Mouse (Mus musculus) macrophage (primary cell): ENCODE measurements around the gene Gm49320. TPM values are rescaled to one million over a fixed set of nuclear protein-coding genes. Genes with fewer than 3 reads are reported as not detected.
A peak's percentile ranks its signal among the peaks of the same experiment; 100 is the strongest.

Source experiments
- H3K27ac ChIP-seq: fragments of 350-480 bp; formaldehyde crosslinking; 2 replicates; pipeline ENCODE4 v1.9.0; 2021
- H3K36me3 ChIP-seq: fragments of 350-480 bp; formaldehyde crosslinking; 2 replicates; pipeline ENCODE4 v1.9.0; 2021; ENCODE audit errors: inconsistent target
- H3K4me3 ChIP-seq: fragments of 350-480 bp; formaldehyde crosslinking; 2 replicates; pipeline ENCODE4 v1.9.0; 2021; ENCODE audit errors: inconsistent target
- H3K79me2 ChIP-seq: fragments of 350-480 bp; formaldehyde crosslinking; 2 replicates; pipeline ENCODE4 v1.9.0; 2021; ENCODE audit errors: inconsistent target
- WGBS: methylation state at CpG from one replicate; pipeline ENCODE4 v1.1.7; 2026; ENCODE audit warnings: inconsistent platforms; ENCODE audit not compliant: missing documents; 5-methylcytosine and 5-hydroxymethylcytosine counted together
- polyA plus RNA-seq: library from polyadenylated mRNA; stranded (reverse); fragments of 250-400 nt; gene quantifications from 3 replicates; pipeline ENCODE4 v1.2.4, GENCODE M21; 2018; ENCODE audit warnings: inconsistent platforms

The Gm49320 gene
- polyA plus RNA-seq, 1 experiment from 2014 or later = 0.22 TPM

DNA sequence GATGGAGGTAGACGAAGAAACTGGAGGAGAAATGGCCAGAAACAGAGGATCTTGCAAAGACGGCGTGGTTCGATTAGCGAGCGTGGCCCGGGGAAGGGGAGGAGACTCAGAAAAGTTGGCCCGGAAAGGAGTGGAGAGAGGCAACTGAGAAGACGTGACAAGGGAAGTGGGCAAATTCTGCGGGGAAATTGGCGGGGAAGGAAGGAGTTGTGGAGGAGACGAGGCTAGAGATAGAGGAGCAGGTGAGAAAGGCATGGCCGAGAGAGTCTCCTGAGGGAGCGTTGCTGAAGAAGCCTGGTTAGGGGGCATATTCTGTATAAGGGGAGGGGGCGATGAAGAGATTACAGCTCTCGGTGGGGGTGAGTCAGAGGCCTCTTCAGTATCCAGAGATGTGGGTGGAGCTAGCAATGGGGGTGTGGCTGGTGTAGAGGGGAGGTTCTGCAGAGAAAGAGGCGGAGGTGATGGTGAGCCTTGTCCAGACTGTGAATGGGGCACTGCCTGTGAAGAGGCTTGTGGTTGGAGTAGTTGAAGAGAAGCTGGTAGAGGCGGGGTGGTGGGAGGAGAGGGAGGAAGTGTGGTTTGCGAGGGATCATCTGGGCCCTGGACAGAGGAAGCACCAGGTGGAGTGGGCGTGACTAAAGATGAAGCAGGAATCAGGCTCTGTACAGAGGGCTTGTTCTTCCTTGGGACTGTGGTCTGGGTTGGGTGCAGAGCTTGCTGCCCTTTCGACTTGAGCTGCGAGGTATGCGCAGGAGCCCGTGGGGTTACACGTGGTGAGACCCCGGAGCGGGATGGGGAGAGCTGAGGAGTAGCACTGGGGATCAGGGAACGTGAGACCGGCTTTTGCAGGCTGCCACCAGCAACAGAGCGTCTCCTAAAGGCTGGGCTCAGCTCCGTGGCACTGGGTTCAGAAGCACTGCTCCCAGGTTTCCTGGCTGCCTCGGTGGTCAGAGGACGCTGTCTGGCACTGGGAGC, 24.4 kb upstream of the Gm49320 start:
- WGBS = 4% methylated on average over 33 of the region's 33 CpGs
- Histone ChIP-seq H3K36me3 (no peaks in the 10 kb centered on the region), H3K79me2 (no peaks in the 10 kb centered on the region), H3K27ac (no peak overlapping the region), H3K4me3 (peak overlapping the region; percentile 26)

GRCm38 (mm10) chr8:4216296-4216695, 22.4 kb upstream of the Gm49320 start:
- H3K36me3 ChIP-seq = no peaks in the 10 kb centered on the region
- no peaks in the 10 kb centered on the region for H3K79me2 ChIP-seq
- H3K4me3 ChIP-seq = no peak overlapping the region
- 37% methylated on average over 18 of the region's 18 CpGs for WGBS
- H3K27ac ChIP-seq = no peak overlapping the region

GRCm38 (mm10) chr8:4216791-4217621, 21.7 kb upstream of the Gm49320 start, which contains the start of gene Prr36:
TSS of gene Prr36 (minus strand) at chr8:4217459.
- no peak within 1 kb of the TSS for H3K4me3 ChIP-seq
- H3K79me2 ChIP-seq = no peaks in the 10 kb centered on the region
- 8% methylated on average over 44 of the region's 44 CpGs for WGBS
- no peak within 1 kb of the TSS for H3K27ac ChIP-seq
- no peaks in the 10 kb centered on the region for H3K36me3 ChIP-seq

- 89% methylated on average over 3 of the region's 3 CpGs for WGBS
- H3K79me2 ChIP-seq = no peaks in the 10 kb centered on the region
- no peak overlapping the region for H3K27ac ChIP-seq
- H3K36me3 ChIP-seq = no peaks in the 10 kb centered on the region
- no peak overlapping the region for H3K4me3 ChIP-seq
Observed at GRCm38 (mm10) chr8:4219617-4220016, 19.0 kb upstream of the Gm49320 start.

- H3K4me3 ChIP-seq = no peak overlapping the region
- no peaks in the 10 kb centered on the region for H3K36me3 ChIP-seq
- no peaks in the 10 kb centered on the region for H3K79me2 ChIP-seq
- H3K27ac ChIP-seq = no peak overlapping the region
Observed at GRCm38 (mm10) chr8:4222059-4222458, 16.6 kb upstream of the Gm49320 start.

DNA sequence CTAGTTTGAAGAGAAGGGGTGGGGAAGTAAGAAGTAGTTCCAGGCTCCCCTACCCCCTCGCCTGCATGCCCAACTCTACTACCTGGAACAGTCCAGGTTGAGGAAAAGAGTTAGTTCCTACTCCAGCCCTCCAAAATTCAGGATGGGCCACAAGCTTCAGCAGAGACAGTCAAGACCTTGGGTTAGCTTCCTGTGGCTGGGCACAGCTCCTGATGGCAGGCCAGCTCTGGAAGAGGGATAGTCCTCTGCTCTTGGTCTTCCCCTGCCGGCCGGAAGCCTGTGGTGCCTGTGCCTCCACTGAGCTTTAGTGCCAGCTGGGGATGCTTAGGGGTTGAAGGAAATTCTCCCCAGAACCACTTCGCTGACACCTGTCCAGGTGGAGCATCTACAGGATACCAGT, 12.3 kb upstream of the Gm49320 start:
- no peaks in the 10 kb centered on the region for H3K79me2 ChIP-seq
- WGBS = 46% methylated on average over 4 of the region's 4 CpGs
- no peak overlapping the region for H3K27ac ChIP-seq
- H3K4me3 ChIP-seq = no peak overlapping the region
- no peaks in the 10 kb centered on the region for H3K36me3 ChIP-seq

GRCm38 (mm10) chr8:4226739-4227347, 11.8 kb upstream of the Gm49320 start, which contains the start of gene Lrrc8e:
TSS of gene Lrrc8e (plus strand) at chr8:4226827.
- 26% methylated on average over 20 of the region's 33 CpGs for WGBS
- Histone ChIP-seq H3K79me2 (no peaks in the 10 kb centered on the region), H3K27ac (no peak within 1 kb of the TSS), H3K36me3 (no peaks in the 10 kb centered on the region), H3K4me3 (no peak within 1 kb of the TSS)

- H3K79me2 ChIP-seq = no peaks in the 10 kb centered on the region
- H3K36me3 ChIP-seq = no peaks in the 10 kb centered on the region
- 96% methylated on average over 4 of the region's 4 CpGs for WGBS
- H3K27ac ChIP-seq = no peak overlapping the region
- H3K4me3 ChIP-seq = no peak overlapping the region
Observed at GRCm38 (mm10) chr8:4227919-4228318, 10.7 kb upstream of the Gm49320 start.

DNA sequence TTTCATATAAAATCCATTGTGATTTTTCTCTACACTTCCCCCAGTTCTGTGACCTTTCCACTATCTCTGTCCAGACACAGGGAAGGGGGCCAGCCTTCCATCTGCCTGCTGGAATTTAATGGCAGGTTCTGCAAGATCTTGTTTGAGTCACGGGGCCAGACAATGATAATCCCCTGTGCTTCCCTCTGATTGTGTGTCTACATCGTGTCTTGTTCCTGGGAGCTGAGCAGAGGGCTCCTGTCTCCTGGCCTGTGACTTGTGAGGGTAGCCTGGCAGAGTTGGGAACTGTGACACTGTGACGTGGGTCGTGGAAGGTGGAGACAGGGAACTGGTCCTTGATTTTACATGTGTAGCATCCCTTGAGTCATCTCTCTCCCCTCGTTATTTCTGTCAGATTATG, 8.9 kb upstream of the Gm49320 start:
- Histone ChIP-seq H3K36me3 (no peaks in the 10 kb centered on the region), H3K79me2 (no peaks in the 10 kb centered on the region), H3K27ac (no peak overlapping the region), H3K4me3 (no peak overlapping the region)
- WGBS = 87% methylated on average over 5 of the region's 5 CpGs

GRCm38 (mm10) chr8:4230612-4231351, 7.9 kb upstream of the Gm49320 start:
- Histone ChIP-seq H3K27ac (no peak overlapping the region), H3K36me3 (no peaks in the 10 kb centered on the region), H3K79me2 (no peaks in the 10 kb centered on the region), H3K4me3 (no peak overlapping the region)
- 76% methylated on average over 10 of the region's 10 CpGs for WGBS

DNA sequence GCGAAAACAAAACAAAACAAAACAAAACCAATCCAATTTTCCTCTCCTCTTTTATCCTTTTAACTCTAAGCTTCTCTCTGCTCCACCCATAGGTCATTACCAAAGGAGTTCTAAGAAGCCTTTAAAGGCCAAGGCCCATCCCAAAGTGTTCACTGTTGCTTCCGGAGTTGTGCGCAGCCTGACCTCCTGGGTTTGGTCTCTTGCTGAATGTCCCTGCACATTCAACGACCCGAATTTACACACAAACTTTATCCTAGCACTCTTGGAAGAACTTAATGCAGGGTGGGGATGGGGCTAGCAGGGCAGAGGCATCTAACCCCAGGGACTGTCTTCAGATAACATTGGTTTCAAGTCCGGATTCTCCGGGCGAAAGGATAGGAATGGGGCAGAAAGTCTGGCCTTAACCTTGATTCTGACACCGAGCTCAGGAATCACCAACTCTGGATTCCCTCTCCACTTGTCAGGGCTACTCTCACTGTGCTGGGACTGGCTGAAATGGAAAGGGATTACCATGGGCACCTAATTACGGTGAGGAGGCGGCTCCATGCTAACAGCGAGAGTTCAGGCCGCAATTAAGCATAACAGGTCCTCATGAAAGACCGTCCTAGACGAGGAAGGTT, 741 bp upstream of the Gm49320 start:
- Histone ChIP-seq H3K79me2 (peaks cover 40% of the 10 kb centered on the region), H3K4me3 (peak overlapping the region; percentile 56), H3K27ac (peak overlapping the region; percentile 87), H3K36me3 (peaks cover 6% of the 10 kb centered on the region; the same call in 1 of the 2 replicates)
- WGBS = 24% methylated on average over 15 of the region's 15 CpGs

GRCm38 (mm10) chr8:4239193-4239890, 677 bp downstream of the Gm49320 start:
- 6% methylated on average over 19 of the region's 19 CpGs for WGBS
- peak overlapping the region; percentile 92 for H3K4me3 ChIP-seq
- peak overlapping the region; percentile 73 for H3K27ac ChIP-seq
- peaks cover 41% of the 10 kb centered on the region for H3K79me2 ChIP-seq
- peaks cover 20% of the 10 kb centered on the region for H3K36me3 ChIP-seq

DNA sequence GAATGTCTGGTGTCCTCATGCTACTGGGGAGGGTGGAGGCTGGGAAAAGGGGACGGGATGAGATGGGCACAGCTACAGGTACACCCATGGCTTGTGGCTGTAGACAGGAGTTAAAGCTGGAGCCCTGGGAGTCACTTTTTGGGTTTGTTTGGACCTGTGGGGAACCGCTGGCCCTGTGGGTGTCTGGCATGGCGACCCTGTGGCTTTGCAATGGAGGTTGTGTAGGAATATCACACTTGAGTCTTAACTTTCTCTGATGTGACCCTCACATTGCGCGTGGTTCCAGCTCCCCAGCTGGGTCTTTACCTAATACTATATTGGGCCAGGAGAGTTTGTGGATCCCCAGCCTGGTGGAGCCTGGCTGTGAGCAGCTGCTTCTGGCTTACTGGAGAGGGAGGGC, 6.4 kb downstream of the Gm49320 start:
- Histone ChIP-seq H3K27ac (no peak overlapping the region), H3K36me3 (peaks cover 53% of the 10 kb centered on the region), H3K79me2 (peaks cover 29% of the 10 kb centered on the region), H3K4me3 (no peak overlapping the region)
- 98% methylated on average over 5 of the region's 5 CpGs for WGBS
